Mouse (Mus musculus): ENCODE data around the gene Upk3a.

Upk3a gene

GRCm38 (mm10) chr15:85043761-85044160, 26.8 kb downstream of the Upk3a start:
- in situ Hi-C loops (cut with MboI, MseI): no loop called here

- in situ Hi-C loops (cut with MboI, MseI): no loop called here
Measured at GRCm38 (mm10) chr15:85046230-85046950, 29.4 kb downstream of the Upk3a start.

GRCm38 (mm10) chr15:85047865-85048264, 30.9 kb downstream of the Upk3a start:
- in situ Hi-C loops (cut with MboI, MseI): no loop called here

DNA sequence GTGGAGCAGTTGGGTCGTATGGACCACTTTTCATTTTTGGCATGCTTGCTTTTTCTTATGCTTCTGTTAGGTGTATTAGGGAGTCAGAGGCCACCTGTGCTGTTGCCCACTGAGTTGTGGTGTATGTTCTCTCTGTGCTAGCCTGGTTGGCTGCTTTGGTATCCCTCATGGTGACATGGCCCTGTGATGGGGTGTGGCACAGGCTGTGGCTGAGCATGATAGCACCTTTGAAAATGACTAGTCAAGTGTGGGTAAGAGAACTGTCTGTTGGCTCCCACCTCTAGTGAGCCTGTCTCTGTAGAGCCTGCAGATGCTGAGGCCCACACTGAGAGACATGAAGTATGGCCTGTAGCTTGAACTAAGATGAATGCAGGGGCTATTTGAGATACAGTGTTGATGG, 32.8 kb downstream of the Upk3a start:
- in situ Hi-C loops (cut with MboI, MseI): no loop called here

GRCm38 (mm10) chr15:85054098-85054497, 37.2 kb downstream of the Upk3a start:
- in situ Hi-C loops (cut with MboI, MseI): no loop called here

DNA sequence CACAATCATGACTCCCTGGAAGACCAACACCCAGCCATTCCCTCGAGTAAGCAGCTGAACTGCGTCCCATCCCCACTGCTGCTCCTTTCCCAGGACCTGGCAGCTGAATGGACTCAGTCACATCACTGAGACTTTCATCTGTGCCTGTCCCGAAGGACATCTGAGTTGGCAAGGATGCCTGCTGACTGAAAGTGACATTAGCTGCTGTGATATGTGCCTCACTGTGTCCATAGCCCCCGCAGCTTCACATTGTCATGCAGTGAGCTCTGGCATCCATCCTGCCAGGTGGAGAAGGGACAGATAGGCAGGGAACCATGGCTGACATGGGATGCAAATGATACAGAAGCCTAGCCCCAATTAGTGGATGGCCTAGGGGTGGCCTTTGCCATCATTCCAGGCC, 38.2 kb downstream of the Upk3a start:
- in situ Hi-C loops (cut with MboI, MseI): no loop called here

DNA sequence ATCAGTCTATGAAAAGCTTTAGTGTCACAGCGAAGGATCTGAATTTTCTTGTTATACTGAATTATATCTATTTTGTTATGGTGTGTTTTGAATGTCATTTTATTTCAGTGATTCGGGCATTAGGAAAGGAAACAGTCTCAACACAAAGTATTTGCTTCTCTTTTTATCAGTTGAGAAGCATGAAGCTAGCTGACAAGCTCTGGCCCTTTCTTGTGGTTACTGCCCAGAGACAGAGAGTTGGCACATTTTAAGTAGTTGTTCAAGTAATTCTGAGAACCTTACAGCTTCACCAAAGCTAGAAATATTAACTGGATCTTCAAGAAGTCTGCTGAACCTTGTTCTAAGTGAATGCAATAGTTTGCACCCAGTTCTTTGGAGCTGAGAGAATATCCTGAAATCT, 46.5 kb downstream of the Upk3a start:
- in situ Hi-C loops (cut with MboI, MseI): loop anchor here (10.0 kb wide), 1 partner anchor 299 kb away; no protein-coding TSS in a partner anchor

DNA sequence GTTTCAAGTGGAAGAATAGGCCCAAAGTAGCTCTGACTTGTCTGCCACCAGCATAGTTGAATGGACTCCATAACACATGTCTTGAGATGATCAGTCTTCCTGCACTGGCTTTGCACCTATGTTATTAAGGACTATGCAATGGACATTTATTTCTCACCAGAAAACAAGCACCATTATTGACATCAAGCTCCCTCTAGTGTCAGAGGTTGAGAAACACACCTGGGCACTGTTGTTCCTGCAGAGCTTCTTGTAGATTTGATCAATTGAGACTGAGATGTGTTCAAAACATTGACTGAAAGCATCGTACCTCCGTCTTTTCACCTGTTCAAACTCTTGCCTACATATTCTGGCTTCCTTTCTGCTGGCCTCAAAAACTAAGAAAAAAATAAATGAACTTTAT, 53.6 kb downstream of the Upk3a start:
- in situ Hi-C loops (cut with MboI, MseI): loop anchor here (5.0 kb wide), 1 partner anchor 73 kb away; no protein-coding TSS in a partner anchor

Measured in T-helper 1 cell (primary cell).